Mouse (Mus musculus) cerebellum, postnatal 14 days (tissue): Measurements from ENCODE around the gene H2-Ob.
A peak's percentile ranks its signal among the peaks of the same experiment; 100 is the strongest.

Experiments used
- DNase-seq, 2 experiments: peaks; one replicate each; pipeline ENCODE4 v3.0.0; 2021; ENCODE audit warnings: mixed read lengths in 2 of 2

H2-Ob gene

DNA sequence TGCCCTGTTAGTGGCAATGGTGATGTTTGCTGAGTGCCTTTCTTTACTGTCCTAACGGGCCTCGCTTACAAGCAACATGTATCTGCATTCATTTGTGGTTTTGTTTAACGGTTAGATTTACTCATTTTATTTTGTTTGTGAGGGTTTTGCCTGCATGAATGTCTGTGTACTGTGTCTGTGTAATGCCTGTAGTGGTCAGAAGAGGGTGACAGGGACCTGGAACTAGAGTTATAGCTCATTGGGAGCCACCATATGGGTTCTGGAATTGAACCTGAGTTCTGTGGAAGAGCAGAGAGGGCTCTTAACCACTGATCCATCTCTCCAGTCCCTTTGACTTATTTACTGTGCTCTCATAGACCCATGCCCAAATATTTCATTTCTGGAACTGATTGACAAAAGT lies 8.3 kb downstream of the H2-Ob start:
- DNase-seq = peak in 1 of 2 experiments; percentile 23

DNA sequence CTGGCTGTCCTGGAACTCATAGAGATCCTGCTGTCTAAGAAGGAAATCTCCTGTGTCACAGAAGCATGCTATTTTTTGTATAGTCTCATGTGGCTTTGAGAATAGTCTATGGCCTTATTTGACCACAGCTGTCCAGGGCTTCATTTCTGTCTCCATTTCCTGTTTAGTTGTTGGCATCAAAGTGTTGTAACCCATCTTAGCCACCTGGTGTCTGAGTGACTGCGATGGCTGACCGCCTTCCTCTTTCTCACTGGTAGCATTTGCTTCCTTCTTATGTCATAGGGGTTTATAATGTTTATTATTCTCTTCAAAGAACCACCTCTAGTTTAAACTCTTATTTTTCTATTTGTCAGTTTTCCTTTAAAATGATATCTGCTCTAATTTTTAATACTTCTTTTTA lies 10.1 kb downstream of the H2-Ob start:
- no peak for DNase-seq

DNA sequence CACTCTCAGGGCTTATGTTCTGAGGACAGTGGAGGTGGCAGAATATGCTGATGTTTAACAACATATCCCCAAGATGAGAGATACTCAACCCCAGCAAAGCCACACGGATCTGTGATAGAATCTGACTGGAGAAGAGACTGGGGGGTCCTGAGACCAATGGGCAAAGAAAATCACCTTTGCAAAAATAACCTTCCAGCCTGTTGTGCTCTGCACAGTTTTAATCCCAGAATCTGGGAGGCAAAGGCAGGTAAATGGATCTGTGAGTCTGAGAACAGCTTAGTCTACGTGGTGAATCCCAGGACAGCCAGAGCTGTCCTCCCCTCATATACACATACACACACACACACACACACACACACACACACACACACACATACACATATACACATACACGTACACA lies 10.7 kb downstream of the H2-Ob start:
- DNase-seq = no peak

DNA sequence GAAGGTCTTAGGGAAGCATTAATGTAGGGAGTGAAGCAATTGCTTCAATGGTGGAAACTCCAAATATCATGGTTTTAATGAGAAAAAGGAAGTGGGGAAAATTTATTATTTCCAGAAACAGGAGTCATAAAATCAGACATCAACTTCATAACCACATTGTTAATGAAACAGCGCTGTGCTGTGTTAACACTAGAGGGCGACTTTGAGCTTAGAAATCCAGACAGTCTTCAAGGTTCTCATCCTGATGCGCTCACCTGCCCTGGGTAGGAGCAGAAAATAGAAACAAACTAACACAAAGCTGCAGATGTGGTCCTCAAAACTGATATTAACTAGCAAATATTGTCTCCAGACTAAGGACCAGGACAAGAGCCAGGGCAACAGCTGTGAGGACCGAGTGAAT lies 11.2 kb downstream of the H2-Ob start:
- peak; percentile 66 to 68 for DNase-seq

DNA sequence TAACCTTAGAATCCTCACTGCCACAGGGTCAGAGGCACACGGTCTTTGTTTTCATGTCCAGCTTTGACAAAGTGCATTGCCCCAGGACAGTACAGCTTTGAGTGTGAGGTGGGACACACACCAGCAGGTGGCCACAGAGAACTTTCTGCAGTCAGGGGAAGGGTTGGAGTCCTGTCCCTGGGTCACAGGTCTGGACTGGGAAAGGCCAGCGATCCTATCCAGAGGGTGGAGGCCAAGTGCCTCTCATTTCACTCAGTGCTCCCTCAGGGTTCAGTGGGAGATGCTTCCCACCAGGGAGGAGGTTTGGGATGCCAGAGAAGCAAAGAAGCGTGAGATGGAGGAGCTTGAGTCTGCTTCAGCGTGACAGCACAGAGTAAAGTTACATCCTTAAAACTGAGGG lies 13.0 kb downstream of the H2-Ob start:
- no peak for DNase-seq

DNA sequence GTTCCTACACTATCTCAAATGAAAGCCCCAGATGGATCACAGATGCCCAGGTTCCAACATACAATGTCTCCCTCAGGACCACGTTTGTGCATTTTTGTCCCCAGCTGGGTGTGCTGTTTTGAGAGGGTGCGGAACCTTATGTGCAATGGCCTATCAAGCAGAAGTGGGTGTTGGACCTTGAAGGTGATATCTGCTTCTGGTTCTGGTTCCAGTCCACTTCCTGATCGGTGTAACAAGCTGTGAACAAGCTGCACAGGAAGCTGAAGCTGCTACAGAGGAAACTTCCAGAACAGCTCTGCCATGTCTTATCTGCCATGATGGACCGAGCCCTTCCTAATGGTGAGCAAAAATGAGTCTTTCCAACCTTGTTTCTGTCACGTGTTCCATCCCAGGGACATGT lies 17.8 kb downstream of the H2-Ob start:
- DNase-seq = no peak

DNA sequence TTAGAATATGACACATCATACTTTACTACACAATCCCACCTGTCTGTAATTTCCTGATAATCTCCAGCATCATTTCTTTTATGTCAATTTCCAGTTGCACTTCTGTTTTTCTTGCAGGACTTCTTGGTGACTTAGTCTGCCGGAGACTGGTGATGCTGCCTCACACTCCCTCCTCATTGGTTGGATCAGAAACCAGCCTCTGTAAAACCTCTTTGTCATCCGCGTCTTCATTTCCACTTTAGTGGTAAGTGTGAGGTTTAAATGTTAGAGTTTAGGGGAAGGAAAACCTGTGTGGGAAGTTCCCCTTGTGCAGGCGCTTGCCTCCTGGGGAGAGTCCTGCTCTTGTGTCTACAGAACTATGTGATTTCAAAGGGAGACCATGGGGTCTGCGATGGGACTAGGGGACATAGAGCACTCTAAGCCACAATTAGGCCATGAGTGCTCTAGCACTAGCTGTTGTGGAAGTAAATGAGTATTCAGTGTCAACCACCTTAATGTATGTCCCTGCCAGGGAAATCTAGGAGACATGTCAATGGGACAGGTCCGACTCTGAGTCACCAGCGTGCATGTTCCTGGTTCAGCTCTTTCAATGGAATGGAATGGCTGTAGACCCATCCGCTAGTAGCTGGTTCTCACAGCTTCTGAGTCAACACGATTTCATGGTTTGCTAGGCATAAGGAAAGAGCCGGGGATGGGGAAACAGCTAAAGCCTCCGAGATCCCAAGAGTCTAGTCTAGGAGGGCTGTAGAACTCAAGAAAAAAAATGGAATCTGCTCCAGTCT lies 19.1 kb downstream of the H2-Ob start, which contains the start of gene H2-Ab1:
Gene H2-Ab1 (plus strand): TSS at position 96 of the 782 bp plus-strand sequence.
- DNase-seq = peak; percentile 82 to 86

DNA sequence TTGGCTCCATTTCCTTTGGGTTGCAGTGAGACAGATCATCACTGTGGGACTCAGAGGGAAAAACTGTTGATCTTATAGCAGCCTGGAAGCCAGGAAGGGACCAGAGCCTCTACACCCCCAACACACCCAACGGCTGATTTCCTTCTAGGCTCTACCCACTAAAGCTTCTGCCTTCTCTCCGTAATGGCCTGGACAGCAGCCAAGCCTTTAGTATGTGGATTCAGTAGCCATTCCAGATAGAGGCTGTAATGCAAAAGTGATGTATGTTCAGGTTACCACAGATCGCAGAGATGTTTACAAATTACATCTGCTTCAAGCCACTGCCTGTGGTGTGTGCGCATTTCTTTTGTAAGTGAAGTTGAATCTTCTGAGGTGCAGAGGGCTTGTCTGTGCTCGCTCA lies 21.8 kb downstream of the H2-Ob start:
- peak; percentile 11 to 24 for DNase-seq

DNA sequence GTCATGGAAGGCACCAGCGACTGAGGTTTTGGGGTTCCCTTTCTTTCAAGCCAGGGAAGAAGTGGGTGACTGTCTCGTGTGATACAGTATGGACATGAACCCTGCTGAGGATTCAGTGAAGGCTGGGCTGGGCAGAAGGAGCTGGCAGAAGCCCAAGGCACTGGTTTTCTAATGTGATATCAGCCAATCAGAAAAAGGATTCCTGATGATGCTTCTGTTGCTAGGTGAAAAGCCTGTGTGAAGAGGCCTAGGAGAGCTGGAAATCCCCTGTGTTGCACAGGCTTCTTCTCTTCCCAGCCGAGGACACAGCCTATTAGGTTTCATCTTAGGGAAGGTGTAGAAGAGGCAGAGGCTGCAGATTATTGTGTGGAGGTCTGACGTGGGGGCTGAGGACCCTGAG lies 22.8 kb downstream of the H2-Ob start:
- peak; percentile 86 to 89 for DNase-seq

DNA sequence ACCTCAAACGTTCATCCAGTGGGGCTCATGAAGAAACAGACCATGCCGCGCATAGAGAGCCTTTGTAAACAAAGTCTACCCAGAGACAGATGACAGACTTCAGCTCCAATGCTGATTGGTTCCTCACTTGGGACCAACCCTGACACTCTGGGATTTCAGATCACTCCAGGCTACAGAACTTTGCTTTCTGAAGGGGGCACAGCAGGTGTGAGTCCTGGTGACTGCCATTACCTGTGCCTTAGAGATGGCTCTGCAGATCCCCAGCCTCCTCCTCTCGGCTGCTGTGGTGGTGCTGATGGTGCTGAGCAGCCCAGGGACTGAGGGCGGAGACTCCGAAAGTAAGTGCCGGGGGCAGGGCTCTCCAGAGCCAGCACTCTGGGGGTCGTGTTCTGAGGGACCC lies 24.4 kb downstream of the H2-Ob start:
- DNase-seq = peak; percentile 84 to 85

DNA sequence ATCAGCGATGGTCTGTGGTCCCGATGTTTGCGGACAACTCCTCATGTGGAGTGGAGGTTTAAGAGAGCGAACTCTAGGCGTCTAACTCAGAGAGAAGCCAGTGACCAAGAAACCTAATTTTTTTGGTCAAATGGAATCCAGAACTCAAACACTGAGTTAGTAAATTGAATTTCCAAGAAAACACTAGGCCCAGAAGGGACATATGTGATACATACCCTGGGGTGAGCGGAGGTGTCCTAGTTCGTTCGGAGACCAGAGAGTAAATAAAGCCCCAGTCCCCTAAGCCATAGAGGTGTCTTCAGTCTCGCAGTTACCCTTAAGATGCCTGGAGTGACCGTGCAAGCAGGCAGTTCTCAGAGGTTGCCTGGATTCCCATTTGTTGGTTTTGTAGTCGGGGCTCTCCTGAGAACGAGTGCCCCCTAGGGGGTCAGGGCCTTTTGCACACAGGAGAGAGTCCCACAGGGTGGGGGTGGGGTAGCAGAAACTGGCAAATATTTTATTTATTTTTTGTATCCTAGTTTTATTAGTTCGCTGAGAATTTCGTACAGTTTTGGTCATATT lies 25.2 kb downstream of the H2-Ob start:
- peak; percentile 11 to 34 for DNase-seq

DNA sequence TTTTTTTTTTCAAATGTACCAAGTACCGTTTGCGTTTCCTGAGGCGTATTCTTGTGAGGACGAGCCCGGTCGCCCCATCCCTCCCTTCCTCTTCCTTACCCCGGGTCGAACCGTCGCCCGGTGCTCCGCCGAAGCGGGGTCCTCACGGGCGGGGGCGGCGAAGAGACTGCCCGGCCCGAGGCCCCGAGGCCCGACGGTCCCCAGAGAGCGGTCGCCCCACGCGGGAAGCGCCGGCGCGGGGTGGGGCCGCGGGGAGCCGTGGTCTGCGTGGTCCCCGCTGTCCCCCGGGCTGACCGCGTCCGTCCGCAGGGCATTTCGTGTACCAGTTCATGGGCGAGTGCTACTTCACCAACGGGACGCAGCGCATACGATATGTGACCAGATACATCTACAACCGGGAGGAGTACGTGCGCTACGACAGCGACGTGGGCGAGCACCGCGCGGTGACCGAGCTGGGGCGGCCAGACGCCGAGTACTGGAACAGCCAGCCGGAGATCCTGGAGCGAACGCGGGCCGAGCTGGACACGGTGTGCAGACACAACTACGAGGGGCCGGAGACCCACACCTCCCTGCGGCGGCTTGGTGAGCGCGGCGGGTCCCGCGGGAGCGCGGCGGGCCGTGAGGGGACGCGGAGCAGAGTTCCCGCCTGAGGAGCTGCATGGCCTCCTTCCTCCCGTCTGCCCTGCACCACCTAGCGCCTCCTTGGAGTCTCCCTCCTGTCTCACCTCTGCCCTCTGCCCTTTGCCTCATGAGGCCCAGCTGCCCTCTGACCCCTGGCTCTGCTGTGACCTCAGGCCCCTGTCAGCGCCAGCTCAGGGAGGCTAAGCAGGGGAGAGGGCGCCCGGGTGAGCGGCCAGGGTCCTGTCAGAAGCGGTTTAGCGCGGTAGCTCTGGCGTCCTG lies 26.0 kb downstream of the H2-Ob start:
- DNase-seq = peak in 1 of 2 experiments; percentile 14

DNA sequence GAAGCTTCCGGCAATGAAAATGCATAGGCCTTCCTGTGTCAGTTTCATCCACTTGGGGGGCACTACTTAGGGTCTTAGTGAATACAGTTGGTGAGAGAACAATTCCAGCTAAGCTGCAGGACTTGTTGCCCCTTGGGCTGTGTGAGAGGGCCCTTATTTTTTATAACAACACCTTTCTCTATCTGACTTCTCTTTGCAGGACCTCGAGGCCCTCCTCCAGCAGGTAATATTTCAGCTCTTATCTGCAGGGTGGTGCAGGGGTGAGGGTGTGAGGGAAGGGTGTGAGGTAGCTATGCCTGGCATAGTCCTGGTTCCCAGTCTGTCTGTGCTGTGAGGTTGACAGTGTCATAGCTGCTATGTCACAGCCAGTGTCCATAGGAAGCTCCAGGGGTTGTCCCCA lies 29.6 kb downstream of the H2-Ob start:
- DNase-seq = no peak

DNA sequence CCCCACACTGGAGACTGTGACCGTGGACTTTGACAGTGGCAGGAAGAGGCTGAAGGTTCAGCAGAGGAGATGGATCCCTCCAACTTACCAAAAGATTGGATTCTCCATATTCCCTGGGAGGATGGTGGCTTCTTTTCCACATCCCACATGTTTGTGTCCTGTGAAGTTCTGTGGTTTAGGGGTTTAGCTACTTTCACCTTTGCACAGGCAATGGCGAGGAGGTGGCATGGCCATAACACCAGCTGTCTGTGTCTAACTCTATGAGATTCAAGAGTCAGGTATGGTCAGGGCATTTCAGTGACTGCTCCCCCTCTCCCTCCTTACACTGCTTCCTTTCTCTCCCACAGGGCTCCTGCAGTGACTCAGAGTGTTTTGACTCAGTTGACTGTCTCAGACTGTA lies 30.0 kb downstream of the H2-Ob start:
- DNase-seq = no peak

DNA sequence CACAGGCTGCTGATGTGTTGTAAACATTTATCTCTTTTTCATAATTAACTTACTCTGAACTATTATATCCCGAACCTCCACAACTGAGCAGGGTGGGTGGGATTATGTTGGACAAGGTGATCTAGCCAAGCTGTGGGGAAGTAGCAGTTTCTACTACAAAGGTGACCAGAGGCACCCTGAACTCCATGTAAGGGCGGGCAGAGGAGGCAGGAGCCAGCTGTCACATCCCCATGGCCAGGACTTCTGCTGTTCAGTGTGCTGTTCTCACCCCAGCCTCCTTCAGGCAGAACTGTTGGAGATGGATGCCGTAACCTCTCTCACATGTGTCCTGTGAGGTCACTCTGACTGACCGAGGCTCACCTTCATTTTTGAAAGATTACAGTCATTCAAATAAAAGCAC lies 31.1 kb downstream of the H2-Ob start:
- no peak for DNase-seq

DNA sequence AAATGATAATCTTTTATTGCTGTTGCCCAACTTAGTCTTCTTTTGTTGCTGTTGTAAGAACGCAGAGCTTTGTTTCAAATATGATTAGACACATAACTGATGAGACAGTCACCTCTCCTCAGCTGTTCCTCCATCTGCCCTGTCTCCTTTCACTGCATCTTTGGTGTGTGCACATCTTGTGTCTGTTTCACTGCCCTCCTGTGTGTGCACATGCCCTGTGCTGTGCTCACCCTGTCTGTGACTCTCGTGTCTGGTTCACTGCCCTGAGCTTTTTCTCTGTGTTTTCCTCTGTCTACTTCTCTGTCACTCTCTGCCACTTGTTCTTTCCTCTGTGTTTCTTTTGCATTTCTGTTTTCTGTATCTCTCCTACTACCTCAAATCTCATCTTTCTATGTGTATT lies 31.5 kb downstream of the H2-Ob start:
- DNase-seq = no peak

DNA sequence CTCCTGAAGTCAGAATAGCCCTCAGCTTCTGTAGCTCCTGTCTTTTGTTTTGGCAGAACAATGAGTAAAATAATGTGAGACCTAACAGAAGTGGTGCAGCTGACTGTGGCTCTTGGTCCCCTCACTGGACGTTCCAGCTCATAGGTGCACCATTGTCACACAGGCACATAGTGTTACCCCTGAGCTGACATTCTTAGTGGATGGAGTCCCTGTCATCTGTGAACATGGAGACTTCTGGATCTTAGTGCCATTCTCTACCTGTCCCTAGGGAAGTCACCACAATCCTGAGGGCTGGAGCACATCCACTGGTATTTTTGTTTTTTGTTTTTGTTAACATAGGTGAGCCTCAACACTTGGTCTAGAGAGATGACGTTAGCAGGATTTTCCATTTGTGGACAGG lies 32.2 kb downstream of the H2-Ob start:
- DNase-seq = no peak

DNA sequence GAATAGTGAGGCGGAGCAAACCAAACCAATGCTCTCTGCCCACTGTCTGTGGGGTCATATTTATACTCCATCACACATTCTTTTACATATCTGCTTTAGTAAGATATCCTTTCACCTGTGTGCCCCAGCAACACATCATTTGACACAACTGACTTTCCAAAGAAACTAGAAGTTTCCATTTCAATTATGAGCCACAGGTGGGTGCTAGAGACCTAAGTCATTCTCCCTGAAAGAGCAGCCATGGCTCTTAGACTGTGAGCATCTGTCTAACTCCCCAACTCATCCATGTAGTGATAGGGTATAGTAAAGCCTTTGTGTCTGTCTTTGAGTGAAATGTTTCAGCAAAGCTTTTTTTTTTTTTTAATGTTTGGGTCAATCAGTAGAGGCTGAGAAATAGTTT lies 33.4 kb downstream of the H2-Ob start:
- no peak for DNase-seq

DNA sequence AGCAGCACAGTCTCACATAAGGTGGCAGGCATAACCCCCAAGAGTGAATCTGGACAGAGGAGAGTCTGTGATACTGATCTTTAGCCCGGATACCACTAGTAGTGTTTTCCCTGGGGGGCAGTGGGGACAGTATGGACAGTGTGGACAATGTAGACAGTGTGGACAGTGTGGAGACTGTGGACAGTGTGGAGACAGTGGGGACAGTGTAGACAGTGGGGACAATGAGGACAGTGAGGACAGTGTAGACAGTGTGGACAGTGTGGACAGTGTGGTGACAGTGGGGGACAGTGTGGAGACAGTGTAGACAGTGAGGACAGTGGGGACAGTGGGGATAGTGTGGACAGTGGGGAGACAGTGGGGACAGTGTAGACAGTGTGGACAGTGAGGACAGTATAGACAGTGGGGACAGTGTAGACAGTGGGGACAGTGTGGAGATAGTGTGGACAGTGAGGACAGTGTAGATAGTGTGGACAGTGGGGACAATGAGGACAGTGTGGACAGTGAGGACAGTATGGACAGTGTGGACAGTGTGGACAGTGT lies 41.9 kb downstream of the H2-Ob start:
- DNase-seq = no peak

DNA sequence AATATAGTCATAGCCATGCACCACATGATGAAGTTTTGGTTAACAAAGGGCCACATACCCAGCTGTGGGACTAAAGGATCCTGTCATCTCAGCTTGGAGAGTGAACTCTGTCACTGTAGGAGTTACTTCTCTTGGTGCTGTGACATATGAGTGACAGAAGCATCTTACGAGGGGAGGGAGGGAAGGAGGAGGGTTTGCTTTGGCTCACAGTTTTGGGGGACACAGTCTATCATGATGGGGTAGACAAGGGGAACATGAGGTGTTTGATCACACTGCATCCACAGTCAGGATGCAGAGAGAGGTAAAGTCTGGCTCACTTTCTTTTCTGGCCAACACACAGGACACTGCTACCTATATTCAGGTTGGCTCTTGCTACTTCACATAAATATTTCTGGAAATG lies 43.1 kb downstream of the H2-Ob start:
- DNase-seq = no peak

DNA sequence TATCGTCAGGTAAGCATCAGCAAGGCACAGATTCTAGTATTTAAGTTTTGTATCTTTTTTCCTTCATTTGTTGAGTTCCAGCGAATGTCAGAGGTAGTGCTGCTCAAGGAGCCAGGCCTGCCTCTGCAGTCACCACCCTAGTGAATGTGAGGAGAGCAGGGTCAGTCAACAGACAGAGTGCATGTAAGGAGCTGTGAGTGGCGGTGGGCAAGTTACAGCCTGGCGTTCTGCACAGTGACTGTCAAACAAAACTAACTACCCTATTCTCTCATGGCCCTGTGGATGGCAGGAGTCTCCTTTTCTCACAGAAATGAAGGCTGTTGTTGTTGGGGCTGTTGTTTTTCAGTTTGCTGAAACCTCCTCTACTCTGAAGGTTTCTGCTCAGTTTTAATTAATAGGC lies 46.7 kb downstream of the H2-Ob start:
- no peak for DNase-seq

DNA sequence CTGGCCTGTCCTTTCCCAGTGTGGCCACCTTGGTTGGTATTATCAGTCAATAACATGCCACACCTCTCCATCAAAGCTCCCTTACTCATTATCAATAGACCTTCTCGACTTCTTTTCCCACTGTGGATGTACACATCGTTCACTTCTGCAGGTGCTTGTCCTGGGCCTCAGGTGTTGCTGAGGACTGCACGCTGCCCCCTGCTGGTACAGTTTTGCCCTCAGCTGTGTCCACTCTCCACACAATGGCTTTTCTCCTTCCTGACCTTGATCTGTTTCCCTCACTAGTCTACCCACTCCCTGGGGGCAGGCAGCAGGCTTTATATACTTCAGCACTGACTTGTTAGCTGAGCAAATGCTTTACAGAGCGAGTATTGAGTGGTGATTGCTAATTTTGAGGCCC lies 47.1 kb downstream of the H2-Ob start:
- peak in 1 of 2 experiments; percentile 21 for DNase-seq

DNA sequence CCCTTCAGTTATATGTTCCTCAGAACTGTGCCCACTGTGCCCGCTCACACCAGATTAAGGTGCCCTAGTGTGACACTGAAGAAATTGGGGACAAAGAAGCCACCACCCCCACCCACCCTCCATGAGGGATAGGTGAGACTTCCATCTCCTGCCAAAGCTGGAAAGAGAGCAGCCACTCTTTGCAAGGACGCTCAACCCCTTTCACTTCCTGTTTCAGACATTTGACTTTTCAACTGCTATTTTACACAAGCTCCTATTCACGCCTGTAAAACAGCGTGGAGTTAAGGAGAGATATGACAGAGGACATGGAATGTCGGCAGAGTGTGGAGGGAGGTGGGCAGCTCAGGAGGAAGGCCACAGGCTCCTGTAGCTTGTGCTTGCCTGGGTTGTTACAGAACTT lies 47.8 kb downstream of the H2-Ob start:
- no peak for DNase-seq
